Mouse (Mus musculus) ES-CJ7 (cell line): ENCODE measurements at regions not wholly inside any gene's neighbourhood (a gene's known extent, or its start where the extent isn't known, plus 50 kb on each side); places are given as distances from the start of the nearest gene placed in this dataset.

Source experiments
- DNase-seq: peaks from one replicate; pipeline ENCODE4 v3.0.0; 2011; ENCODE audit warnings: low read depth, low spot score

- DNase-seq = no peak
Observed at GRCm38 (mm10) chr11:65365751-65366559, 96.2 kb upstream of the Myocd start.

- DNase-seq = no peak
Observed at GRCm38 (mm10) chr11:65364910-65365309, 95.1 kb upstream of the Myocd start.

GRCm38 (mm10) chr11:65363846-65364245 lies 94.1 kb upstream of the Myocd start:
- DNase-seq = no peak

- DNase-seq = no peak
Observed at GRCm38 (mm10) chr11:65360729-65361128, 90.9 kb upstream of the Myocd start.

- DNase-seq = no peak
Observed at GRCm38 (mm10) chr11:65358908-65359307, 89.1 kb upstream of the Myocd start.

GRCm38 (mm10) chr11:65352516-65352915 lies 82.7 kb upstream of the Myocd start:
- DNase-seq = no peak

GRCm38 (mm10) chr11:65349013-65349412 lies 79.2 kb upstream of the Myocd start:
- DNase-seq = no peak

- DNase-seq = no peak
Observed at GRCm38 (mm10) chr11:65341683-65342440, 72.1 kb upstream of the Myocd start.

- no peak for DNase-seq
Observed at GRCm38 (mm10) chr11:65334286-65334685, 64.5 kb upstream of the Myocd start.

- no peak for DNase-seq
Observed at GRCm38 (mm10) chr11:65333101-65333500, 63.3 kb upstream of the Myocd start.

- DNase-seq = no peak
Observed at GRCm38 (mm10) chr11:65322877-65323440, 53.2 kb upstream of the Myocd start.
